Comparison of ENCODE assay signal across 9 mouse cellular contexts in genomic region chr5:147294121-147294520, GRCm38 (mm10). TPM values are rescaled to one million over a fixed set of nuclear protein-coding genes. Genes with fewer than 3 reads are reported as not detected.
A peak's percentile ranks its signal among the peaks of the same experiment; 100 is the strongest.
DNase-seq lines count a peak whose midpoint lies in the region; ATAC-seq lines count a peak whose summit lies in the region.
"Had no signal": no experiment of that assay in that cellular context is flagged by ENCODE, and none has a peak within 500 bp of the region (broad histone marks: within the 10 kb centered on the region; RNA-seq: fewer than 3 reads in every experiment).

No protein-coding gene starts in this region.

- WGBS in neural tube, embryonic 15.5 days = 28% methylated on average over 20 of the region's 20 CpGs

- H3K36me3 ChIP-seq in neural tube, embryonic 15.5 days = no peaks in the 10 kb centered on the region
- no peaks in the 10 kb centered on the region for H3K36me3 ChIP-seq in splenic B cell, adult 2 months (ENCODE audit: control insufficient read depth, insufficient read depth, low read length, poor library complexity, severe bottlenecking)

- no peak overlapping the region for H3K4me3 ChIP-seq in neural tube, embryonic 15.5 days (replicated peaks)

- ATAC-seq in neural tube, embryonic 15.5 days (ENCODE audit: low FRiP score) = no peak
- ATAC-seq in granulocyte monocyte progenitor cell, adult 5-6 weeks (replicated peaks; ENCODE audit: poor library complexity, severe bottlenecking) = 0 out of 2 replicates have a peak, but pooled peaks have one; percentile 41

- H3K4me1 ChIP-seq in neural tube, embryonic 15.5 days = no peaks in the 10 kb centered on the region

- DNase-seq in embryo, embryonic 10.5 days (ENCODE audit: low spot score) = peak; percentile 60
- no peak for DNase-seq in embryo, embryonic 11 days
- DNase-seq in neural tube, embryonic 10.5 days (ENCODE audit: extremely low spot score, low spot score) = peak; percentile 51
- DNase-seq in splenic B cell, adult 2 months (ENCODE audit: low read depth, low spot score) = peak; percentile 36
- DNase-seq in heart, adult 9 months (ENCODE audit: low spot score in 2 of 2) = no peak
- DNase-seq in gastrocnemius, postnatal 10 days = no peak

- no peak overlapping the region for H3K27ac ChIP-seq in neural tube, embryonic 15.5 days (replicated peaks)

- no peaks in the 10 kb centered on the region for H3K9me3 ChIP-seq in neural tube, embryonic 15.5 days (replicated peaks)

- H3K4me2 ChIP-seq in neural tube, embryonic 15.5 days = no peak overlapping the region

- no peak overlapping the region for H3K9ac ChIP-seq in neural tube, embryonic 15.5 days (replicated peaks)

- peaks cover 61% of the 10 kb centered on the region for H3K27me3 ChIP-seq in neural tube, embryonic 15.5 days (replicated peaks)
- H3K27me3 ChIP-seq in splenic B cell, adult 2 months (ENCODE audit: control insufficient read depth, insufficient read depth, low read length, poor library complexity, severe bottlenecking) = no peaks in the 10 kb centered on the region

RNA-seq across cellular contexts. Expression of gene Cdx2, which starts 12.9 kb away (rescaled TPM):
- polyA plus RNA-seq in neural tube, embryonic 15.5 days (2015; fragmentation: Nextera tagmentation; extraction: Ambion mirVana) = 3.1 TPM in 1 of 2 replicates, not detected in the other
- total RNA-seq in granulocyte monocyte progenitor cell, adult 5-6 weeks (2014; fragmentation: Nextera tagmentation) = not detected in 2 replicates
- not detected in 2 replicates for total RNA-seq in granulocyte monocyte progenitor cell, adult 5-6 weeks (2017)
- not detected for total RNA-seq in gastrocnemius, postnatal 10 days (2021)
- polyA plus RNA-seq: forebrain, embryonic 16.5 days had no signal

RNA-seq across cellular contexts. Expression of gene Pdx1, which starts 24.4 kb away (rescaled TPM):
- polyA plus RNA-seq in neural tube, embryonic 15.5 days (2015; fragmentation: Nextera tagmentation; extraction: Ambion mirVana) = not detected in 2 replicates
- total RNA-seq in granulocyte monocyte progenitor cell, adult 5-6 weeks (2014; fragmentation: Nextera tagmentation) = not detected in 2 replicates
- total RNA-seq in granulocyte monocyte progenitor cell, adult 5-6 weeks (2017) = not detected in 2 replicates
- not detected for total RNA-seq in gastrocnemius, postnatal 10 days (2021)
- polyA plus RNA-seq: forebrain, embryonic 16.5 days had no signal

RNA-seq across cellular contexts. Expression of gene Urad, which starts 28.1 kb away (rescaled TPM):
- polyA plus RNA-seq in neural tube, embryonic 15.5 days (2015; fragmentation: Nextera tagmentation; extraction: Ambion mirVana) = 0.24 TPM in 1 of 2 replicates, not detected in the other
- not detected in 2 replicates for total RNA-seq in granulocyte monocyte progenitor cell, adult 5-6 weeks (2014; fragmentation: Nextera tagmentation)
- total RNA-seq in granulocyte monocyte progenitor cell, adult 5-6 weeks (2017) = not detected in 2 replicates
- not detected for total RNA-seq in gastrocnemius, postnatal 10 days (2021)
- polyA plus RNA-seq: forebrain, embryonic 16.5 days had no signal

Comparison
In these comparisons a context has a peak if more than half of its experiments do, and no peak if none do; other contexts are left out.
1. DNase-seq: peak in embryo, embryonic 10.5 days (single experiment), neural tube, embryonic 10.5 days (single experiment) and splenic B cell, adult 2 months (single experiment); none in embryo, embryonic 11 days (single experiment), heart, adult 9 months (0 of 2) and gastrocnemius, postnatal 10 days (single experiment).